Mouse (Mus musculus) cerebellum, postnatal 25 days (tissue): ENCODE measurements around the gene Hnrnpul1.

Experiments used
- DNase-seq, 2 experiments: peaks; one replicate each; pipeline ENCODE4 v3.0.0; 2021; ENCODE audit warnings: mixed read lengths in 2 of 2

Hnrnpul1 gene

DNA sequence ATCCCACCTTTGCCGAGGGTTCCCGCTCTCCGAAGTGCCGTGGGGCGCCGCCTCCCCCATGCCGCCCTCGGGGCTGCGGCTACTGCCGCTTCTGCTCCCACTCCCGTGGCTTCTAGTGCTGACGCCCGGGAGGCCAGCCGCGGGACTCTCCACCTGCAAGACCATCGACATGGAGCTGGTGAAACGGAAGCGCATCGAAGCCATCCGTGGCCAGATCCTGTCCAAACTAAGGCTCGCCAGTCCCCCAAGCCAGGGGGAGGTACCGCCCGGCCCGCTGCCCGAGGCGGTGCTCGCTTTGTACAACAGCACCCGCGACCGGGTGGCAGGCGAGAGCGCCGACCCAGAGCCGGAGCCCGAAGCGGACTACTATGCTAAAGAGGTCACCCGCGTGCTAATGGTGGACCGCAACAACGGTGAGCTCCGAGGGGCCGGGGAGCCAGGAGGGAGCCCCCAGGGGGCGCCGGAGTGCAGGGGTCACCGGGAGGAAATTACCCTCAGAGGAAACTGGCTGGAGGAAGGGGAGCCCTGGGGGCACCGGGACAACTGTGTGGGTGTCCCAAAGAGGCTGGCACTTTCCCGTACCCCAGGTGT is 66.7 kb downstream of the Hnrnpul1 start:
- DNase-seq = peak in 1 of 2 experiments; percentile 51

DNA sequence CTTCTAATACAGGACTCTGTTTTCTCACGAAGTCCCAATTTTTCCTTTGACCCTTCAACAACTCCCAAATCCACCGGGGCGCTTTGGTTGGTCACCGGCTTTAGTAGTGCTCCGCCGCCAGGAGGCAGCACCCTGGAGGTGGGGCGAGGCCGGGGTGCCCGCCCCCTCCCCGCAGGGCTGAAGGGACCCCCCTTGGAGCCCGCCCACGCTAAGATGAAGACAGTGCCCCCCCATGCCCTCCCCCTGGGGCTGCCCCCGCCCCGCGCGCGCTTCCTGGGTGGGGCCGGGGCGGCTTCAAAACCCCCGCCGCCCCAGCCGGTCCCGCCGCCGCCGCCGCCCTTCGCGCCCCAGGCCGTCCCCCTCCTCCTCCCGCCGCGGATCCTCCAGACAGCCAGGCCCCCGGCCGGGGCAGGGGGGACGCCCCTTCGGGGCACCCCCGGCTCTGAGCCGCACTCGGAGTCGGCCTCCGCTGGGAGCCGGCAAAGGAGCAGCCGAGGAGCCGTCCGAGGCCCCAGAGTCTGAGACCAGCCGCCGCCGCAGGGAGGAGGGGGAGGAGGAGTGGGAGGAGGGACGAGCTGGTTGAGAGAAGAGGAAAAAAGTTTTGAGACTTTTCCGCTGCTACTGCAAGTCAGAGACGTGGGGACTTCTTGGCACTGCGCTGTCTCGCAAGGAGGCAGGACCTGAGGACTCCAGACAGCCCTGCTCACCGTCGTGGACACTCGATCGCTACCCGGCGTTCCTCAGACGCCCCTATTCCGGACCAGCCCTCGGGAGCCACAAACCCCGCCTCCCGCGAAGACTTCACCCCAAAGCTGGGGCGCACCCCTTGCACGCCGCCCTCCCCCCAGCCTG is 67.7 kb downstream of the Hnrnpul1 start, which contains the start of gene Tgfb1:
TSS of gene Tgfb1 (plus strand) at position 323 of the 852 bp plus-strand sequence.
- peak in 1 of 2 experiments; percentile 55 for DNase-seq

- no peak for DNase-seq
These were observed 68.6 kb downstream of the Hnrnpul1 start for GRCm38 (mm10) chr7:25685926-25686470.

GRCm38 (mm10) chr7:25684659-25685058 is 69.9 kb downstream of the Hnrnpul1 start:
- DNase-seq = no peak

GRCm38 (mm10) chr7:25683474-25684180 is 70.9 kb downstream of the Hnrnpul1 start:
- no peak for DNase-seq

- no peak for DNase-seq
These were observed 73.0 kb downstream of the Hnrnpul1 start for GRCm38 (mm10) chr7:25681341-25682231.

- peak; percentile 94 to 95 for DNase-seq
These were observed 73.9 kb downstream of the Hnrnpul1 start, which contains the start of gene B9d2 for GRCm38 (mm10) chr7:25680514-25681258. B9d2 (plus strand) TSS chr7:25680780.

DNA sequence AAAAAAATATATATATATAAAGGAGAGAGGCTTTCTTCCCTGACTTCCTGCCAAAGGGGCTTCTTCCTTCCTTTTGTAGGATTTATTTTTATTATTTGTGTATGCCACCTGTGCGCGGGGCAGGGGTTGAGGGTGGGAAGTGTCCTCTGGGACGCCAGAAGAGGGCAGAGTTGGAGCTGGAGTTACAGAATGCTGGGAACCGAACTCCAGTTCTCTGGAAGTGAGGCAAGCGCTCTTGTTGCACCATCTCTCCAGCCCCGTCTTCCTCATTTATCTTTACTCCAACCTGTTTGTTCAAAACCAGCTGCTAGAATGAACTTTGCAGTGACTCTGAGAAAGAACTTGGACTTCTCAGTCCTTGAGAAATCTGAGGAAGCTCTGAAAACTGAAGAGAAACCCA is 74.6 kb downstream of the Hnrnpul1 start:
- DNase-seq = no peak

DNA sequence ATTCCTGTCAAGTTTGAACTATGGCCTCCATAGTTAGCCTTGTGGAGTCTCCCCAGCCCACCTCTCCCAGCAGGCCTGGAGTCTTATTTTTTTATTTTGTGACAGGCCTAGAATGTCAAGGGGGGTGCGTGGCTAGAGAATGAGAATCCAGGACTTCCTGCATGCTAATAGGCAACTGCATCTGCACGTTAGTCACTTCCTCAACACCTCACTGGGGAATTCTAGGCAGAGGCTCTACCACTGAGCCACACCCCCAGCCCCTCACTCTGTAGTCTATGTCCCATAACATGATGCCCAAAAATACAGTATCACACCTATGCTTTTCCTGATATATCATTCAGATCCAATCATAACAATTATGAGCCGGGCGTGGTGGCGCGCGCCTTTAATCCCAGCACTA is 77.5 kb downstream of the Hnrnpul1 start:
- DNase-seq = no peak

- DNase-seq = peak; percentile 100
These were observed 78.3 kb downstream of the Hnrnpul1 start for GRCm38 (mm10) chr7:25676085-25676781.

DNA sequence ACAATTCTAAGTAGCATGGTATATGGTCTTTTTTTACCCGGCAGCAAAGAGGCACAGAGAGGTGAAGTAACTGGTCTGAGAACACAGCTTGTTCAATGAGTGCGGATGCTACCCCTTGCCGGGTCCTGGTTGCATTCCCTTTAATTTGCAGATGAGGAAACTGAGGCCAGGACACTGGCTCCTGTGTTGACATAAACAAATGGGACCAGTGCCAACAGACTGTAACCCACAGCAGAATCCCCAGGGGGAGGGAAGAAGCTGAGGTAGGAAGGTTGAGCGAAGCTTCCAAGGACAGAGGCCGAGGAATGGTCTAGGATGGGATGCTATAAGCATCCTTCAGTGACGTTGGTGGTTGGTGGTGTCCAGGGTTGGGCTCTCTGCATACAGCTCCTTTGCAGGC is 79.2 kb downstream of the Hnrnpul1 start:
- DNase-seq = no peak

GRCm38 (mm10) chr7:25674719-25675300 is 79.7 kb downstream of the Hnrnpul1 start, which contains the start of gene Tmem91:
Tmem91 (minus strand) TSS chr7:25675166.
- DNase-seq = peak in 1 of 2 experiments; percentile 32

- no peak for DNase-seq
These were observed 80.3 kb downstream of the Hnrnpul1 start for GRCm38 (mm10) chr7:25674297-25674696.

GRCm38 (mm10) chr7:25672442-25672841 is 82.1 kb downstream of the Hnrnpul1 start:
- DNase-seq = no peak

DNA sequence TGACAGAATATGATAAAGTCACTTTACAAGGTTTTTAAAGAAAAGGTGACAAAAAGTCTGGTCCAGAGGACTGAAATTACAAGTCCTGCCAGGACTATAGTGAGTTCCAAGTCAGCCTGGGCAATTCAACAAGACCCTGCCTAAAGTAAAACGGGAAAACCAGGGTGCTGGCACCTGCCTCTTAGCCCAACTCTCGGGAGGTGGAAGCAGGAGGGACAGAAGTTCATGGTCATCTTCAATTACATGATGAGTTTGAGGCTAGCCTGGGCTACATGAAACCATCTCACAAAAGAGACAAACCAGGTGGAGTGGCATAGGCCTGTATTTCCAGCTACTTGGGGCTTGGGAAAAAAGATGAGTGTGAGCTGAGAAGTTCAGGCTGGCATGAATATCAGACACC is 82.9 kb downstream of the Hnrnpul1 start:
- no peak for DNase-seq
